Mouse (Mus musculus) midbrain, embryonic 16.5 days (tissue): Measurements from ENCODE around the gene Ak9. TPM values are rescaled to one million over a fixed set of nuclear protein-coding genes. Genes with fewer than 3 reads are reported as not detected.

Experiments
- polyA plus RNA-seq: library from polyadenylated mRNA; unstranded; fragments of >200 nt; fragmentation: Nextera tagmentation; extraction: Ambion mirVana; gene quantifications from 2 replicates; pipeline ENCODE4 v1.2.1, GENCODE M21; 2015

Ak9 gene
- polyA plus RNA-seq, 1 experiment from 2014 or later = 0.28 TPM

Other genes starting within 250 kb of the Ak9 start
- 3.3 and 4.4 TPM in 2 replicates for gene Gpr6, start 231.7 kb upstream of the Ak9 start, polyA plus RNA-seq
- gene Fig4, start 720 bp upstream of the Ak9 start, polyA plus RNA-seq = 31.6 and 32.5 TPM in 2 replicates
- 19.3 and 20.0 TPM in 2 replicates for gene Zbtb24, start 146.4 kb downstream of the Ak9 start, polyA plus RNA-seq
- 23.2 and 24.6 TPM in 2 replicates for gene Mical1, start 172.3 kb downstream of the Ak9 start, polyA plus RNA-seq
- gene Smpd2, start 186.4 kb downstream of the Ak9 start, polyA plus RNA-seq = 36.5 and 44.1 TPM in 2 replicates
- 4.0 and 4.1 TPM in 2 replicates for gene Ppil6, start 186.5 kb downstream of the Ak9 start, polyA plus RNA-seq
- 44.7 and 48.8 TPM in 2 replicates for gene Cd164, start 215.4 kb downstream of the Ak9 start, polyA plus RNA-seq